Mouse (Mus musculus): ENCODE results near the gene Cend1.

The Cend1 gene

GRCm38 (mm10) chr7:141429310-141429709, at the start of gene Cend1:
Gene Cend1 (minus strand): TSS chr7:141429491.
- no peak for DNase-seq (ENCODE audit: low spot score in 2 of 2)

DNA sequence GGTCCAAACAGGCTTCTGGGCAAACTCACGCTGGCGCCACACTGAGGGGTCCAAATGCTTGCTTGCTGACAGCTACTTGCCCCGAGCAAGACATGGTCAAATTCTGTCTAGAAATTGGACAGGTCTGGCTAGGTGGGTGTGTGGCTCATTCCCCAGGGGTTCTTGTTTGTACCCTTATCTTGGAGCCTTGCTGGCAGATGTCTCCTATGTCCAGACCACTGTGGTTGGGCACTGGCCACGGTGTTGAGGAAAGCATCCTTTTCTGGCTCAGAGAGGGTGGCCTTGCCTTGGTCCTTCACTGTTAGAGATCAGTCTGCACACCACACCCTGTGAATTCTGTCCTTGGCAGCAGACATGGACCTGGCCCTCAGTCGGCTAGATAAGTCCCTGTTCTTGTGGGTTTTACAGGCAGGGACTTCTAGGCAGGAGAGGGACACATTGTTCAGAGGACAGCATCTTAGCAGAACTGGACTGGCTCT, 49.0 kb upstream of the Cend1 start:
- no peak for DNase-seq (ENCODE audit: low spot score in 2 of 2)

DNA sequence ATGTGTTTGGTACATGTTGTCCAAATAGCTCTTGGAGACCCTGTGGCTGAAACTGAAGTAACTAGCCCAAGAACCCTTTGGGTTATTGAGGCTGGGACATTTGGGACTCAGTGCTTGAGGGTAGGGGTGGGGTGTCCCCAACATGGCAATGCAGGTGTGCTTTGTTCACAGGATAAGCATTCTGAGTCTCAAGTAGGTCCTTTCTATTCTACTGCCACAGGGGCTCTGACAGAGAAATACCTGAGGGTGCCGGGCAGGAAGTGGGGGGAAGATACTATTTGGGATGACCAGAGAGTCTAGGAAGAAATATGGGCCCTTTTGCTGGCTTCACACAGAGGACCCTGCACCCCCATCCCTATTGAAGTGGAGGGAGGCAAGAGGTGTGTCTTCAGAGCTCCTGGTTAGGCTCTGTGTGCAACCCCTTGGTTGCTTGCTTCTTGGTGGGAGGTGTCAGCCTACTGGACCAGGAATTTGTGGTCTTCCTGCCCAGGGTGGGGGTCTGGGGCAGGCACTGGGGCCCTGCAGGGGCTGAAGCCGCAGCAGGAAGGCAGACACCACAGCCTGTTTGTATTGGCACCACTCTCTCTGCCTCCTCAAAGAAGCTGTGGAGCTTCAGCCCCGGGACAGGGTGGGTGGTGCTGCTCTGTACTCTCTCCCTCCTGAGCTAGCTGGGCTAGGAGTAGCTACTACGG, 48.4 kb upstream of the Cend1 start:
- DNase-seq (ENCODE audit: low spot score in 2 of 2) = no peak

DNA sequence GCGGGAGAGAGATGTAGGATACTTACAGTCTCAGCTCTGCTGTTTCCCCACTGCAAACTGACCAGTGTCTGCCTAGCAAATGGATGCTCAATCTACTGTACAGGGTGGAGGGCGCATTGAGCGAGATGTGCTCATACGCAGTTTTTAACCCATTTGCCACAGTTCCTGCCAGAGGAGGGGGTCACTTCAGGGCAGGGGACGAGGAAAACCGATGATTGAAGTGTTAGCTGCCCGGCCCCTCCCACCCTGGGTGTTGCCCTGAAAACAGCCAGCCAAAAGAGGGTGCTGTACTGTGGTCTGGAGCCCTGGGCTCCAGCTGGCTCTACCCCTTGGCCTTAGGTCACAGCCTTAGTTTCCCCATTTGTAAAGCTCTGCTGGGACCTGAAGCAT, 47.7 kb upstream of the Cend1 start:
- no peak for DNase-seq (ENCODE audit: low spot score in 2 of 2)

DNA sequence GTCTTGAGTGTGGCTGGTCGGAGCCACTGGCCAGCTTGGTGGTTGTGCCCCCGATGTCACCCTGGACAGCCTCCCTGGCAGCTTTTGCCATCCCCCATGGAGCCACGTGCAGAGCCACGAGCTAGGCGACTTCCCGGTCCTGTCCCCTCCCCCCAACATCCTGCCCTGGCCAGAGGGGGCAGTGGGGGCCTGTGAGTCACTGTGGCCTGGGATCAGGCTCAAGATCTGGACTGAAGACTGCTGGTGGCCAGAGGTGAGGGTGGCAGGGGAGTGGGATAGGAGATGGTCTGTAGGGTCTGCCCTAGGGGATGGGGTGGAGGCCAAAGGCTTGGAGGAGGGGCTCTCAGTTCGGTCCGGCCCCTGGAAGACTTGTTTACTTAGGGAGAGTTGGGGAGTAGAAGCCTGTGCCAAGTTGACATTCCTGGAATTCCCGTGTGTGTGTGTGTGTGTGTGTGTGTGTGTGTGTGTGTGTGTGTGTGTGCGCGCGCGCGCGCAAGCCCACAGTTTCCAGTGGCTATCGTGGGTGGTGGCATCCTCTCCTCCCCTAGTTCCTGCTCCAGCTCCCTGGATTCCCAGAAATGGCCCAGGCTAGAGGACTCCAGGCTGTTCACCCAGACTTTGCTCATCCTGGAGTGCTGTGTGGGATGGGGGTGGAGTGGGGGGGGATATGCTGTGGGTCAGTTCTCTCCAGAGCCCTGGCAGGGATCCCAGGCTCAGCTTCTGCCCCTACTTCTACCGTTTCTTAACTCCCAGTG, 47.1 kb upstream of the Cend1 start:
- peak; percentile 80 to 82 for DNase-seq (ENCODE audit: low spot score in 2 of 2)

DNA sequence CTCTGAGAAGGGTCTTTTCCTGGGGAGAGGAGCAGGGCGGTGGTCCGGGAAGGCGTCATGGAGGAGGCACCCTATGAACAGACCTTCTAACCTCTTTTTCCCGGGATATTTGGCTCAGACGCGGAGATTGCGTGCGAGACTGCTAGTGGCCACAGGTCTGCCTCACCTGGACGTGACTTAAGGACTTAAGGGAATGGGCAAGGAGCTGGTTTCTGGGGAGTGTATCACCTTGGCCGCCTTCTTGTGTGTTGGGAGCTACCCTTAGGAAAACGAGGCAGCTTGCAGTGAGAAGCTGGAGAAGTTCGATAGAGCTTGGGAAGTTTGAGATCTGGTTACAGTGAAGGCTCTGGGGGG, 46.5 kb upstream of the Cend1 start:
- DNase-seq (ENCODE audit: low spot score in 2 of 2) = no peak

DNA sequence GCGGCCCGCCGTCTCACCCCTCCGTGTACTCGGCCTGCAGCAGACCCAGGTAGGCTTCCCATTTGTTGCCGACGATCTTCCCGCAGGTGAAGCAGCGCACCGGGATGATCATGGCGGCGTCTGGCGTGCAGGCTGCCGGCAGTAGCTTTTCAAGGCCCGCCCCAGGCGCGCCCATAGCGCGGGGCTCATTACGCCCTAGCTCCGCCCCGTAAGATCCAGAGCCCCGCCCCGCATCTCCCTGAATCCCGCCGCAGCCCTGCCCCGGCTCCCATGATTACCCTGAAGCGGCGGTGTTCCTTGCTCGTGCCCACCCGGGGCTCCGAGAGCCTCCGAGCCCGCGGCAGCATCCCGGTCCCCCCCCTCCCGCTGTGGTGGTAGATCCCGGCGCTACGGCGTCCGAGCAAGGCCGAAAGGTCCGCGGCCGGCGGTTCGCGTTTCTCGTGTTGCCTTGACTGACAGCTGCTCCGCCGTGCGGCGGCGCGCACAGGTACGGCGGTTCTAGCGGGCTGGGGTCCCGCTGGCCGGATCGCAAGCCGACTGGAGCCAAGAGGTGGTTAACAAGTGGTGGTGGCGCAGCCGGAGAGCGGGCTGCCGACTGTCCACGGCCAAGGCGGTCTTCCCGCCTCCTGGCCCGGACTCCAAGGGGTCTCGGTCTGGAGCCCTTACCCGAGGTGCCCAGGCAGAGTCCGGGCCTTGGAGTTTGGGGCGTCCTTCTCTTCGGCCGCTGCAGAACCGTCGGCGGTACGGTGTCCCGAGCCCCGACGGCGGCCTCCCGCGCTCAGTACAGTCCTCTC, 45.9 kb upstream of the Cend1 start, which contains the start of the genes Polr2l and Tspan4:
Polr2l (minus strand) TSS at position 122 of the 794 bp plus-strand sequence.
Tspan4 (plus strand) TSS at position 230 of the 794 bp plus-strand sequence.
- DNase-seq (ENCODE audit: low spot score in 2 of 2) = peak; percentile 78 to 82

GRCm38 (mm10) chr7:141474160-141474559, 44.9 kb upstream of the Cend1 start:
- DNase-seq (ENCODE audit: low spot score in 2 of 2) = no peak

- DNase-seq (ENCODE audit: low spot score in 2 of 2) = no peak
These were observed 43.5 kb upstream of the Cend1 start for GRCm38 (mm10) chr7:141472763-141473162.

- no peak for DNase-seq (ENCODE audit: low spot score in 2 of 2)
These were observed 42.9 kb upstream of the Cend1 start for GRCm38 (mm10) chr7:141472226-141472625.

DNA sequence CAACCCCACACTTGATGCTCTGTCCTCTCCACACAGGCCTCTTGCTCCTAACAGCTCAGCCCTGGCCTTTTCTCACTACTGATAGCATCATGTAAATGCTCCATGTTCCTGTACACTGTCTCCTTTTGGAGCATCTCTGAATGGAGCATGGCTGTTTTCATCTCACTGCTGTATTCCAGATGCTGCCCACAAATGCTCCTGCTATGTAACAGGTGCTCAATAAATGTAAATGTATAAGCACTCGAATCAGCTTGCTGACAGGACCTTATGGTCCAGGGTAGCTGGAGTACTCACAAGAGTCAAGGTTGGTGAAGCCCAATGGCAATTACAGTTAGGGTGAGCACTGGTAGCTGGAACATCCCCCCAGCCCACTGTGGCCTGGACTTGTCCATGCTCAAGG, 41.9 kb upstream of the Cend1 start:
- no peak for DNase-seq (ENCODE audit: low spot score in 2 of 2)

- no peak for DNase-seq (ENCODE audit: low spot score in 2 of 2)
These were observed 41.3 kb upstream of the Cend1 start for GRCm38 (mm10) chr7:141470637-141470944.

DNA sequence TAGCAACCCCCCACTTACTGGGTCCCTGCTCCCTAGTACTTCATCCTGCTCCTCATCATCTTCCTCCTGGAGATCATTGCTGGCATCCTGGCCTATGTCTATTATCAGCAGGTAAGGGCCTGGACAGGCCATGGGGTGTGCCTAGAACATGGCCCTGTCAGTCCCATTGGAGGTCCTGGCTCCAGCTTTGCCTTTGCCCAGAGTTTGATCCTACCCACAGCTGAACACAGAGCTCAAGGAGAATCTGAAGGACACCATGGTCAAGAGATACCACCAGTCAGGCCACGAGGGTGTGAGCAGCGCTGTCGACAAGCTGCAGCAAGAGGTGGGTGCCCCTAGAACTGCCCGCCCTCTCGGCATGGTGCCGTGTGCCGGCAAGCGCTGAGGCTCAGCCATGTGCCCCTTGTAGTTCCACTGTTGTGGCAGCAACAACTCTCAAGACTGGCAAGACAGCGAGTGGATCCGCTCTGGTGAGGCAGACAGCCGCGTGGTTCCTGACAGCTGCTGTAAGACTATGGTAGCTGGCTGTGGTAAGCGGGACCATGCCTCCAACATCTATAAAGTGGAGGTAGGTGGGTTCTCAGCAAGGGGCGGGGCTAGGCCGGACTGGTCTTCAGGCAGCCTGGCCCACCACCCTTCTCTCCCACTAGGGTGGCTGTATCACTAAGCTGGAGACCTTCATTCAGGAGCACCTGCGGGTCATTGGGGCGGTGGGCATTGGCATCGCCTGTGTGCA, 40.8 kb upstream of the Cend1 start:
- DNase-seq (ENCODE audit: low spot score in 2 of 2) = no peak

DNA sequence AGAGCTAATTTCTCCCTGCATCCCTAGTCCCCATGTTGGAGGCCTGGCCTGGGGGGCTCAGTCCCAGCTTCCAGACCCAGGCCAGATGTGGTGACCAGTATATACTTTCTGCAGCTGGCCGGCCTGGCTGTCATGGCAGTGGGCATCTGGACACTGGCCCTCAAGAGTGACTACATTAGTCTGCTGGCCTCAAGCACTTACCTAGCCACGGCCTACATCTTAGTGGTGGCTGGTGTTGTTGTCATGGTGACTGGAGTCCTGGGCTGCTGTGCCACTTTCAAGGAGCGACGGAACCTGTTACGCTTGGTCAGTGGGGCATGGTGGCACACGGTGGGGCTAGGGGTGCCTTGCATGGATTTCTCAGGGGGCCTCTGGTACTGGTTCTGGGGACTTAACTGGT, 40.1 kb upstream of the Cend1 start:
- no peak for DNase-seq (ENCODE audit: low spot score in 2 of 2)

GRCm38 (mm10) chr7:141468522-141469211, 39.4 kb upstream of the Cend1 start:
- DNase-seq (ENCODE audit: low spot score in 2 of 2) = peak in 1 of 2 experiments; percentile 65

GRCm38 (mm10) chr7:141468164-141468521, 38.9 kb upstream of the Cend1 start:
- no peak for DNase-seq (ENCODE audit: low spot score in 2 of 2)

GRCm38 (mm10) chr7:141467230-141468030, 38.1 kb upstream of the Cend1 start, which contains the start of gene Cd151:
Gene Cd151 (plus strand): TSS chr7:141467392.
- DNase-seq (ENCODE audit: low spot score in 2 of 2) = peak; percentile 88 to 90

DNA sequence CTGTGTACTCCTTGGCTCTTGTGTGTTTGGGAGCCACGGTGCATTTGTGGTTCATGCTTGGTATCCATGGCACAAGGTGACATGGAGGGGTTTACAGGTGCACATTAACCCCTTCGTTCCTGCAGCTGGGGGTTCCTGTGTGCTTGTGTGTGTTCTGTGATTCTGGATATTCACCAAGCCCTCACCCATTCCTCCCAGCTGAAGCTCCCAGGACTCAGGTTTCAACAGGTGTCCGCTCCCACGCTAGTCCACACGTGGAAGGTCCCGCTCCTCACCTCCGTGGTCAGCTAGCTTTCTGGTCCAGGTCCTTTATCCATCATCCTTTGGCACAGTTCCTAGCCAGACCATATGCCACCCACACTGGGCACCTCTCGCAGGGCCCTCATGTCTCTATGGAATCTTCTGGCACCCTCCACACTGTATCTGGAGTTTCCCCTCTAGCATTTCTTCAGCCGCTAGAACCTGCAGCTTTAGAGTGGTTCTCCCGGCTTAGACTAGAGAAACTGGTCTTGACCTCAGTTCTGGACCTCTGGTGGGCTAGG, 37.4 kb upstream of the Cend1 start:
- DNase-seq (ENCODE audit: low spot score in 2 of 2) = no peak

- DNase-seq (ENCODE audit: low spot score in 2 of 2) = no peak
These were observed 36.7 kb upstream of the Cend1 start for GRCm38 (mm10) chr7:141466045-141466394.

DNA sequence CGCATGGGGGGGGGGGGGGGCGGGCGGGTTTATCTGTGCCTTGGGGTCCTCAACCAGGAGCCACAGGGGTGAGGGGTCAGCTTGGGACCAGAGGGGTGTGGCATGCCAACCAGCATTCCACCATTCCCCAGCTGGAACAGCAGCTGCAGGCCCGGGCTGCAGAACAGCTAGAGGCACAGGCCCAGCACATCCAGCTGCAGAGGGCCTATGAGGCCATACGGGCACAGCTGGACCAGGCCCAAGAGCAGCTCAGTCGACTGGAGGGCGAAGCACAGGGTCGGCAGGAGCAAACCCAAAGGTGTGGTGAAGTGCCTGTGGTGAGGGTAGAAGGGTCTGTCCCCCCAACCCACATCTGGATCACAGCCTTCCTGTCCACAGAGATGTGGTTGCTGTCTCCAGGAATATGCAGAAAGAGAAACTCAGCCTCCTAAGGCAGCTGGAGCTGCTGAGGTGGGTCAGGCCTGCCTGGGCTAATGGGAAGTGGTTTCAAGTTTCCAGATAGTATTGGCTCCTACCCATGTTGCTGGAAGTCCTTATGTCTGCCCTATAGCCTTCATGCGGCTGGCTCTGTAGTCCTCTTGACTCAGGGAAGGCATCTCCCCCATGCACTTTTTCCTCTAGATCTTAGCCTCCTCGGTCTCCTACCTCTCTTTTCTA, 36.2 kb upstream of the Cend1 start:
- DNase-seq (ENCODE audit: low spot score in 2 of 2) = no peak

Data from urinary bladder, postnatal 4 days (tissue).